Mouse (Mus musculus): ENCODE data around the gene Hivep3. TPM values are rescaled to one million over a fixed set of nuclear protein-coding genes. Genes with fewer than 3 reads are reported as not detected.
A peak's percentile ranks its signal among the peaks of the same experiment; 100 is the strongest.

Gene Hivep3
- polyA plus RNA-seq, 1 experiment: 20.9 TPM

DNA sequence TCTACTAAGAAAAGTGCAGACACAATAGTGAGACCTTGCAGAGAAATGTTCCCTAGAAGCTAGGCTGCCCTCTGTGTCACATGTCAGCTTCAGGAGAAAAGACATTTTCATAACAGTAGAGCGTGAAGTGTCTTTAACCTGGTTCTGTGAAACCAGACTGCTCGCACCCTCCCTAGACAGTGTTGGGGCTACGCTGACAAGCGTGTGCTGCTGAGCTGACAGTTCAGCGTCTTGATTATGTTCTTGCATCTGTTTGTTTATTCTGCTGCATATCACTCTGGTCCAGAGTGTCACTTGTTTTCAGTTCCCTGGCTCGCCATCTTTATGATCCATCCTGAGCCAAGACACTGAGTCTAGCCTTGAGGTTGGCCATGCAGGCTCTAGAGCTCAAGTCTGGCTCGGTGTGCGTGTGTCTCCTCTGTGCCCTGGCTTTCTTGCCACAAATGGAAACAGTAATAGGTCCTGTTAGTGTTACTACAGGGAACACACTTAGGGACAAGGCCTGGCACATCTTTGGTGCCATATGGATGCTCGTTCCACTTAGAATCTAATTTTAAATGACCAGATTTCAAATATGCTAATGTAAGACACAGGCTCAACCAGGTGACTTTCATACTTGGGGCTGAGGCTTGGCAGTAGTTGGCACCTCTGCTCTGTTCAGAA lies 28.0 kb downstream of the Hivep3 start:
- no peak for DNase-seq (ENCODE audit: low read depth)

DNA sequence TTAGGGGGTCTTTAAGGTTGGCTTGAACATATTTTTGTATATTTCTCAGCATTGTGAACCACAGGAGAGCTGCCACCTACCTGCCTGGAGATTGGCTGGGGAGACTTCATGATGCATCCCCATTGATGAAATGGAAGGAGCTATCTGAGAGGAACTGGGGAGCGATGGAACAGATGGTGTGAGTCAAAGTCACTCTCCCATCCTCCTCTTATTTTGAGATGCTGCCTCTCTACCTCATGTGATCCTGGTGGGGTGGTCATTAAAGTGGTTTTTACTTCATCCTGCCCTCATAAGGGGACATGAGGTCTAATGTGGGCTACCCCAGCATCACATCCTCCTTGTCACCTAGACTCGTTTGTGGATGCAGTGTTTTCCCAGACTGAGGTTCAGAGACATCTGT lies 28.6 kb downstream of the Hivep3 start:
- no peak for DNase-seq (ENCODE audit: low read depth)

DNA sequence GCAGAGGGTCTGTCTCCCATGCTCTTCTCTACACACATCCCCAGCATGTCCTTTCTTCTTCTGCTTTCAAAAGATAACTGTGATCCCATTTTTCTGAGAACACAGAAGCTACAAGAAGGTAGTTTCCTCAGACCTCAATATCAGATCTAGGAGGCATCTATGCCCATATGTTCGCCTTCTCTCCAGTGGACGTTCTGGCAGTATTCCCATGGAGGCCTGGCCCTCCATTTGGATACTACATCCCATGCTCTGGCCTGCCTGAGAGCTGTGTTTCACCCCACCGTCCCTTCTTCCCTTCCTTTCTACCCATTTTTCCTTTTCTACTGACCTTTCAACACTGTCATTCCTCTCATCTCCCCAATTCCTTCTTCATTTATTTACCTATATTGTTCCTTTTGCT lies 34.5 kb downstream of the Hivep3 start:
- no peak for DNase-seq (ENCODE audit: low read depth)

DNA sequence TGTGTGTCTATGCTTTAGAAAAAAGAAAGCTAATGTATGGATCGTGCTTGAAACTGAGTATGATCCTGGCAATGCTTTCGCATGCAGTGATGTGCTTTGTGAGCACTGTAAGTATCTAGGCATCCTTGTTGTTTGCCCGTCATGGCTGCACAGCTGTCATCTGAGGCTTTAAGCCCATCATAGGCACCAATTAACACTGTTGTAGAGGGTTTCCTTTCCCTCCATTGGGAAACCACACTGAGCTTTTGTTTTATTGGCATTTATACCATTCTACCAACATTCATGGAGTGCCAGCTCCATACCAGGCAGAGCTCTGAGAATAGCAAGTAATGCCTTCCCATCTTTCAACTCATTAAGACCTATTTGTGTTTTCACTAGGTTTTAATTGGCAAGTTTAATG lies 42.3 kb downstream of the Hivep3 start:
- DNase-seq (ENCODE audit: low read depth): no peak

DNA sequence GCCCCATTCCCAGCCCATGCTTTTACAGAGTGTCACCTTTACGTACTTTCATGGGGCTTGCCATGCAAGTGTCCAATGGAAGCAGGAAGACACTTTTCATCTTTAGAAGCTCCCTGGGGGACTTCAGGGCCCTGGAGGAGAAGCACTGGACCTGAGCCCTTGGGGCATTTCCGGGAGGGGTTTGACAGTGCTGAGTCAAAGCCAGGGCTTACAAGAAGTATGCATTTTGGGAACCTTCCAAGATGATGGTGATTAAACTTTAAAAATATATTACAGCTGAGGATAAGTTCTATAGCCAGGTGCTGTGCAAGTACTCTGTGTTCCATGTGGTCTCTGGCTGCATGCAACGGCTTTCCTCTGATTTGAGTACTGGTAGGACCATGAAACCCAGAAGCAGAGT lies 43.6 kb downstream of the Hivep3 start:
- DNase-seq (ENCODE audit: low read depth): no peak

DNA sequence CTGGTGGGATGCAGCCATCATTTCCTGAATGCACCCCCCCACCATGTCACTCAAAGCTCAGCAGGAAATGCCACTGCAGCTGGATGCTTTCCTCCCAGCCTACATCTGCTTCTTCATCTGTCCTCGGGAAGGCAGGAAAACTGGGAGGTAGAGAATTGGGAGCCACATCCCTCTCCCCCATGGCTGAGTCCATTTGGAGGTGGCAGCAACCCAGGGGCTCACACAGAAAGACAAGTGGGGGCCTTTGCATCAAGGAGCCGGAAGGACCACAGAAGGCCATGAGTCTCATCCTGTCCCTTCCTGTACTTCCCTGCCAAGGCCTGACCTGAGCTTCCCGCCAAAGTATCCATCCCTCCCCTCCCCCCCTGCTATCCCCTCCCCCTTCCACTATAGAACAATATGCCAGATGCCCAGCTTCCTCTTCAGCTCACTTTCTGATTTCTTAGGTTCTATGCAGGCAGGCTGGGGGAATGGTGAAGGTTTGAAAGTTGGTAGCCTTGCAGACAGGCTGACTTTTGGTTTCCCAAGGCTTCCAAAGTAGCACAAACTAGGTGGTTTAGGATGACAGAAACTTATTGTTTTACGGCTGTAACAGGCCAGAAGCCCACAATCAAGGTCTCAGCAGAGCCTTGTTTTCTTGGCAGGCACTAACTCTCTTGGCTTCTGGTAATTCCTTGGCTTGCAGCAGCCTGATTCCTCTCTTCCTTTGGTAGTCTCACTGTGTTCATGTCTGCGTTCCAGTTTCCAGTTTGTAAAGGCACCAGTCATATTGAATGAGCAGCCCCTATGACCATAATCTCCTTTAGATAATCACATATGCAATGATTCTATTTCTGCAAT lies 46.2 kb downstream of the Hivep3 start:
- DNase-seq (ENCODE audit: low read depth): no peak

DNA sequence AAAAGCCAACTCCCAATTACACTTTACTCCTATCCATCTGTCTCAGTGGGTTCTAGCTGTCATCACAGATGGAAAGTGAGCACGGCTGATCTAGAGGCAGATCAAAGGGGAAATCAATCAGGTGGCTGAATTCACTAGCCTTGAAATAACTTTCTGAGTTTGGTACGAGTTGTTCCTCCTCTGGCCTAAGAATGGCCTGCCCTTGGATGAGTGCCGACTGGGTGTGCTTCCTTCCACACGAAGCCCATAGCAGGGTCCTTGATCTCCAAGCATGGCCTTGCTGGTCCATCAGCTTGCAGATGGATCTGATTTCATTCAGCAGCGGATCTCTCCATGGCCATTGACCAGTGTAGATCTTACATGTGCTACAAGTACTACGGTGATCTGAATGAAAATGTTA lies 47.3 kb downstream of the Hivep3 start:
- no peak for DNase-seq (ENCODE audit: low read depth)

DNA sequence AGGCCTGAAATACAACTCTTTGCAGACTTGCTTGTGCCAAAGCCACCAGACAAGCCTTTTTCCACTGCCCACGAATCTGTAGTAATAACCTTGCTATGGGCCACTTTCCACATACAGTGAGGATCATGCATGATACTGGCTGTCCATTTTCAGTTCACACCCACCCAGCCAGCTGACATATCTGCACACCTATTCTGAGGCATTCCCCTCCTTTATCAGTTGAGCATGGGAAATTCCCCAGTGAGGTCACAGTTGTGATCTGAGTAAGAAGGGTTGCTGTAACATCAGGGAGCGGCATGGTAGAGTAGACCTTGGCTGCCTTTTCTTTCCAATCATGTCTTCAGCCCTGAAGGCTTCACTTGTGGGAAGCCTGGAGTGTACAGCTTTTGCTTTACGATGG lies 51.4 kb downstream of the Hivep3 start:
- DNase-seq (ENCODE audit: low read depth): no peak

DNA sequence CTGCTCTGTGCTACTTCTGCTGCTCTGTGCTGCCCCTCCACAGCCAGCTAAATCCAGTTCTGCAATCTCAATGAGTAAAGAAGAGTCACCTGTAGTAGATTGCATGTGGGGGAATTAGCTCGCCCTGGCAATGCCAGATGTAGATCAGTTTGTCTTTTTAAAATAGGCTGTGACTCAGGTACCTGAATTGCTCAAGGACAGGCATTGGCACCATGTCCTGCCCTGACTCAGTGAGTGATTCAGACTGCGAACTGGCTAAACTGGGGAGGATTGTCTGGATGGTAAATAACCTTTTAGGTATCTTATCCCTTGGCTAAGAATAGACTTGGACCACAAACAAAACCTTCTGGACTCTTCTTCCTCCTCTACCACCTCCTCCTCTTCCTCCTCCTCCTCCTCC lies 52.7 kb downstream of the Hivep3 start:
- DNase-seq (ENCODE audit: low read depth): peak; percentile 91

DNA sequence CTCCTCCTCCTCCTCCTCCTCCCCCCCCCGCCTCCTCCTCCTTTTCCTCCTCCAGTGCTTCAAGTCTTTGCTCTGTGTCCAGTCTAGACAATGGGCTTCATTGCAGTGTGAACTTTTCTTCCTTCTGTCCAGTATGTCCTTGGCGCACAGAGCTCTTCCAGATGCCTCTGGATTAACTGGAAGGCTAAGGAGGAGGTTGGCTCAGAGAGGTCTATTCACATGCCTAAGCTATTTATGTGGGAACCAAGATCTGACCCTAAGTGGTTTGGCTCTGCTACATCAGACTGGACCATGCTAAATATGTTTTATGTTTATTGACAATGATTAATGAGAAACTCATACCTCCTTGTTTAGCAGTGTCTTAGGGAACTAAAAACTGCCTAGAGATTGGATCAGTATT lies 53.1 kb downstream of the Hivep3 start:
- no peak for DNase-seq (ENCODE audit: low read depth)

DNA sequence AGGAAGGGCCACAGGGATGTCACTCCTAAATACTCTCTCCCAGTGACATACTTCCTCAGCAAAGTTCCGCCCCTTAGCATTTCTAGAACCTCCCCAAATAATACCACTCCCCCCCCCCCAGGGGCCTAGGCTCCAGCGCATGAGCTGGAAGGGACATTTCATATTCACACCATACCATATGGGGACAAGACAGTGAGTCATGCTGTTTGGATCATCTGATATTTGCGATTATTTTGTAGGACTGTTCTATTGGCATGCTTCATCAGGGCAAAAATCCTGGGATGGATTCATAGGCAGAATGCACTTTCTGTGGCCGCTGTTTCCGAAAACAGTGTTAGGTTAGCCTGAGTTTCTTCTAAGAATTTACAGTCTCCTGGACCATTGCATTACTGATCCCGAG lies 55.2 kb downstream of the Hivep3 start:
- DNase-seq (ENCODE audit: low read depth): no peak

DNA sequence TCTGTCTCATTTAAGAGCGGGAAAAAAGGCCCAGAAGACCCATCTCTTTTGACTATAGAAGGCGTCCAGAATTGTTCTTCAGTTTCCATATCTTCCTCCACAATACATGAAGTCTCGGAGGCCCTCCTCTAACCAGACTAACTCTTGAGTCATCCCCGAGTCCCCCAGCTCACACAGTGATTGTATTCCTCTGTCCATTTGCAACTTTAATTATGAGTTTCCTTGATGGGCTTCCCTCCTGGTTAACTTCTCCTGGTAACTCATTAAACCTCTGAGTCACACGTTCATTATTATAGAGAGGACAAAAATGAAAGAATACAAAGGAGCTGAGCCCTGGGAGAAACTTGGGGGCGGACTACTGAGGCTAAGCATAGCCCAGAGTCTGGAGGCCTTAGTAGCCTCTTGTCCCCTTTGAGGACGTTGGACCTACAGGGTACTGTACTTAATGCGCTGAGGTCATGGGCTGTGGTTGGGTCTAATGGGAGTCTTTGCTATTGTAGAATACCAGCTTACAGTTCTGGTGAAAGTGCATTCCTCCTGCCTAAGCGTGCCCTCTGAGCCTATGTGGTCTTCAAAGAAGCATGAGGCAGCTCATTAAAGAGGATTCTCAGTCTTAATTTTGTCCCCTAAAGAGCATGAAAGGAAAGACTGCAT lies 56.0 kb downstream of the Hivep3 start:
- DNase-seq (ENCODE audit: low read depth): no peak

DNA sequence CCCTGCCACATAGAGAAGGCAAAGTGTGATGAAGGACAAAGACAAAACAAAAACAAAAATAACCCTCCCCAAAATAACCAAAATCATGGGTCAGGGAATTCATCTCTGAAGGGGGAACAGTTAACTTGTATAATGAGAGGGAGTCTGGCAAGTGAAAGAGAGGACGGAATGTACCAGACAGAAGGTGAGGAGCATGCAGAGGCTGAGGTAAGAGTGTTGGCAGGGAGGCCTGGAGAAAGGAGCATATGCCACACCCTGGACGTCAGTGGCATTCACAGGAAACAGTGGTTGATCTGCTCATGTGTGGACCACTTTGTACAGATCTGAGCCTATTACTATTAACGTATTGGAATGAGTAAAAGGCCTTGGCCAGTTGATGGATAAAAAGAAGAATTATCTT lies 65.3 kb downstream of the Hivep3 start:
- no peak for DNase-seq (ENCODE audit: low read depth)

DNA sequence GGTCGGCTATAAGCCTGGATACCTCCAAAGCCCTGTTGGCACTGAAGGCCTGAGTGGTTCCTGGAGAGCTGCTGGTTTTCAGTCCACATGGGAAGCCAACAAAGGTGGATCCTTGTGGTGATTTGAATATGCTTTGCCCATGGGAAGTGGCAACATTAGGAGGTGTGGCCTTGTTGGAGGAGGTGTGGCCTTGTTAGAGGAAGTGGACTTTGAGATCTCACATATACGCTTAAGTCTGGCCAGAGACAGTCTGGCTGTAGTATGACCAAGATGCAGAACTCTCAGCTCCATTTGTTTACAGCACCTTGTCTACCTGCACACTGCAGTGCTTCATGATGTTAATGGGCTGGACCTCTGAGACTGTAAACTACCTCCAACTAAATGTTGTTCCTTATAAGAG lies 73.0 kb downstream of the Hivep3 start:
- no peak for DNase-seq (ENCODE audit: low read depth)

DNA sequence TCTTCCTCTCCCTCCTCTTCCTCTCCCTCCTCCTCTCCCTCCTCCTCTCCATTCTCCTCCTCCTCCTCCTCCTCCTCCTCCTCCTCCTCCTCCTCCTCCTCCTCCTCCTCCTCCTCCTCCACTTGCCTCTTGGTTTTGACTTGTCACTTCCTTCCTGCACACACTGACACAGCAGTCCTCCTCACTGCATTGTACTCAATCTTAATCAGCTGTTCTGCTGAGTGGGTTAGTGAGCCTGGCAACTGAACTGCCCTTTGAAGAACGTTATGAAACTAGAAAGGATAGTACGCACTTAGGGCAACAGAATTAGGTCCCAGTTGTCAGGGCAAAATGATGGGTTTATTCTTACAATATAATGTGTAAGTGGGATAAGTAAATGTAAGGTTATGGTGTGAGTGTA lies 73.8 kb downstream of the Hivep3 start:
- no peak for DNase-seq (ENCODE audit: low read depth)

DNA sequence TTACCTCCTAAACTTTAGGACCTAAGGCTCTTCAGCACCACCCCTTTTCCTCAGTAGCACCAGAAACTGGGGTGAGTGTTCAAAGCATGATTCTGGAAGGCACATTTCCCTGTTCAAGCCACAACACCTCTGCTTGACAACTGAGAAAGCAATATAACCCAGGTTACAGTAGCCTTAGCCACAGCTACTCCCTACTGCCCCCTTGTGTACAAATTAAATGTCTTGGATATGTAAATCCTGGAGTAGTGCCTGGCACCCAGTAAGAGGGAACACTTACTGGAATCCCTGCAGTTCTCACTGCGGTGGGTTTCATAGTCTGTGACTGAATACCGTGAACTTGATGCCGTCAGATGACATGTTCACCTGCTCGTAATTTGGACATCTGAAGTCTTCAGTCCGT lies 75.7 kb downstream of the Hivep3 start:
- no peak for DNase-seq (ENCODE audit: low read depth)

DNA sequence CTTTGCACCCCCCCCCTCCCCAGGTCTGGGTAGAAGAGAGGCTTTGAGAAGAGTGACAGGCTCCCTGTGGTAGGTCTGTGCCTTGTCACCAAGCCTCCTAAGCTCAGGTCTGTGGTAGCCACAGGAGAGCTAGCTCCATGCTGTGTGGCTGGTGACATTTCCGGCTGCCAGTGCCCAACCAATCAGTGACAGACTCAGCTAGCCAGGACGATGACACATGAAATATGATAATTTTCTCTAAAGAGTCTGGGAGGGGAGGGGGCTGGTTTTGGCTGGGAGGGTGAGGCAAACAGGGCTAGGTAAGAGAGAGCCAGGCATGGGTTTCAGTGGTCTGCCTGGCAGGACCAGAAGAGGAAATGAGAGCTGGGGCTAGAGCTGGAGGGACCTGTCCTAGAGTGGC lies 79.2 kb downstream of the Hivep3 start:
- no peak for DNase-seq (ENCODE audit: low read depth)

DNA sequence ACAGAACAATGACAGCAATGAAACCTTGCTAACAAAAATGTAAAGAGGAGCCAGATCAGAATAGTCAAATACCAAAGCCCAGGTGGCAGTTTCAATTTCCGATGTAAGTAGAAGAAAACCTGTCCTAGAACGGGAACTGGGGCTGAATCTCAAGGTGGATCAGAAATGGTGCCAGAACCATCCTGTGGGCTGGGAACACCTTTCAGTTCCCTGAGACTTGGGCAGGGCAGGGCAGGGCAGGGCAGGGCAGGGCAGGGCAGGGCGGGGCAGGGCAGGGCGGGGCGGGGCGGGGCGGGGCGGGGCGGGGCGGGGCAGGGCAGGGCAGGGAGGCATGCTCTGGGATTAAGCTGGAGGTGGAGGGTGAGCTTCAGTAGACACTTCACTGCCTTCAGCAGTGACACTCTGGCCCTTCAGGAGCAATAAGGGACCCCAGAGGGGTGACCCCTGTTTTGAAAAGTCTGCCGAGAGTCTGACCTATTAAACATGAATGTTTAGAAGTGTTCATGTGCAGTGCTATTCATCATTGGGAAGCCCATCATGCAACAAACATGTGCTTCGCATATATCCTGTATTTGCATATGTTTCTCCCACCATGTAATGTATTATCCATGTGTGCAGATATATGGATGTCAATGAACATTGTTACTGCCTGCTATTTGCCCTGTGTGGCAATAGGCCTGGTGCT lies 80.1 kb downstream of the Hivep3 start:
- no peak for DNase-seq (ENCODE audit: low read depth)

DNA sequence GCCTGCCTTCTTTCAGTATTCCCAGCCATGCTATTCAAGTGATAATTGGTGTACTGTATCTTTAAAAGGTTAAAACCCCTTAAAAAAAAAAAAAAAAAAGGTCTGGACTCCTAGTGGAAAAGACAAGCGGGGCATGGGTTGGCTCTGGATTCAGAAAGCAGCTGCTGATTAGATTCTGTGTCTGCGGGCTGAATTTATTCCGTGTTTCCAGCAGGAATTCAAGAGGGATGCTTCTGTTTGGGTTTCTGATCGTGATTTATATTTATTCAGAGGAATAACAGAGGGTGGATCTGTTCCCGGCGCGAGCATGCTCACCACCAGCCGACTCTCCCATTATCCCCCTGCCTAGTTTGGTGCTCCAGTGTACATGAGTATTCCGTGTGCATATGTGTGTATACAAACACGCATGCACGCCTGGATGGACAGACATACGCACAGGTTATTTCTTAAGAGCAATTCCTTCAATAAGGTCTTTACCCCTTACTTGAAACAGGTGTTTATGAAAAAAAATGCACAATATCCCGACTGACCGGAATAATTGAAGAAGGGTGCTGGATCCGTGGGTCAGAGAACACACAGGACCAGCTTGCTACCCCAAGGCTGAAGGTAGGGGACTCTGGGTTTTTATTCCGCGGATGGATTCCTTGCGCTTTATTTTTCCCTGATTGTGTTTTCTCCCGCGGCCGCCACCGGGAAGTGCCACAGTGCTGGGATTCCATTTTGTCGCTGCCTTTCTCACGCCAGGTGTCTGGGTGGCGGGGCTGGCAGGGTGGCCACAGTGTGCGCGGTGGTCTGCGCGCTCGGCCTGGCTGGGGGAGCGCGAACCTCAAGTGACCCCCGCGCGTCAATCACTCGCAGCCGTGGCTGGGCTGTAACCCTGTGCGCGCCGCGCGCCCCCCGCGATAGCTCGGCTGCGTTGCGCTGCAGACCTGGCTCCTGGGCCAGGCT lies 80.9 kb downstream of the Hivep3 start:
- no peak for DNase-seq (ENCODE audit: low read depth)

DNA sequence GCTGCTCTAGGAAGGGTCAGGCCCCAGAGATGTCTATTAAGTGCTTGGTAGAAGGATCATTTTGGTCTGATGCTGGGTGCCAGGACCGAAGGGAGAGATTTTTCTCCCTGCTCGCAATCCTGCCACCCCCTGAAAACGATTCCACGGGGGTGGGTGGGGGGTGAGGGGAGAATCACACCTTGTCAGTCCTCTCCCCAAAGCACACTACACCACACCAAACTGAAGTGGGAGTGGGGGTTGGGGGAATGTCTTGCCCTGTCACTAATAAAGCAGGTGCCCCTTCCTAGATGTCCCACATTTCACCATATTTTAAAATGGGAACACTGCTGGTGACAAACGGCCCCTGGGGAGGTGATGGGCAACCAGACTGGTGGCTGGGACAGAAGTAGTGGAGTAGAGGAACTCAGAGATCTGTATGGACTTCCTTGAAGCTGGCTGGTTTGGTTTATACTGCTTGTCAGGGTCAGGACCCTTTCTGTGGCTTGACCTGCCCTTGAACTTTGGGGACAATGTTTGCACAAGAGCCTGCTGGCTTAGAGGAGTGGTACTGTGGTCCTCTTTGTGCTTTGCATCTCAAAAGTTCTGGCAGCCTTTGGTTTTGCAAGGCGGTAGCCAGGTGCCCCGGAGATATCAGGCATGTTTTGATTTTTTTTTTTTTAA lies 81.7 kb downstream of the Hivep3 start:
- DNase-seq (ENCODE audit: low read depth): no peak

DNA sequence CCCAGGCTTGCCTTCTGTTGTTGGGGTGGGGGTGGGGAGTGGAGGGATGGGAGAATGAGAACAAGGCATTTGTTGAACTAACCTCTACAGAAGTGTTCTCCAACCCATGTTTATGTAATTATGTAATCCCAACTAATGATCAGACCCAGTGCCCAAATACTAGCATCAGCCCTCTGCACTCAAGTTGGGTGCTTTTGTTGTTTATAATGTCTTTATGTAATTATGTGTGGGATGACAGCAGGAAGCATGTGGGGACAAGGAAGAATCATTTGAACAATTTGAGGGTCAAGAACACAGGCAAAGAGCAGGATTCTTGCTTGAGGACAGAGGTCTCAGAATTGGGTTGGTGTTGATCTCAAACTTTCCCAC lies 82.2 kb downstream of the Hivep3 start:
- DNase-seq (ENCODE audit: low read depth): no peak
